Mouse (Mus musculus): ENCODE data around the gene Pik3cg.

GRCm38 (mm10) chr12:32202583-32202982, 5.9 kb downstream of the Pik3cg start:
- TF ChIP-seq CTCF (IDR thresholded peaks at IDR 0.05; ENCODE audit: extremely low read depth, insufficient read depth, low read length) (no peak), POLR2A (IDR thresholded peaks at IDR 0.05; ENCODE audit: extremely low read depth, insufficient read depth, low read length) (no peak)
